Mouse (Mus musculus) MEL (cell line): ENCODE data around the gene Erf.

Experiments
- CTCF ChIP-seq, 3 experiments: IDR thresholded peaks in 2 of 3; conservative IDR thresholded peaks in 1 of 3; 2 replicates each; pipeline ENCODE4 v1.5.1; 2011 to 2012; ENCODE audit warnings: low read length in 3 of 3, low read depth in 2 of 3, mild to moderate bottlenecking in 2 of 3, improper control_type of control experiment in 1 of 3, inconsistent platforms in 1 of 3, mixed read lengths in 1 of 3, moderate library complexity in 1 of 3; ENCODE audit not compliant: control insufficient read depth in 1 of 3, insufficient read depth in 1 of 3, poor library complexity in 1 of 3, severe bottlenecking in 1 of 3
- GATA1 ChIP-seq: IDR thresholded peaks from 2 replicates; pipeline ENCODE4 v1.6.1; 2011; ENCODE audit warnings: low read depth, low read length, improper control_type of control experiment

DNA sequence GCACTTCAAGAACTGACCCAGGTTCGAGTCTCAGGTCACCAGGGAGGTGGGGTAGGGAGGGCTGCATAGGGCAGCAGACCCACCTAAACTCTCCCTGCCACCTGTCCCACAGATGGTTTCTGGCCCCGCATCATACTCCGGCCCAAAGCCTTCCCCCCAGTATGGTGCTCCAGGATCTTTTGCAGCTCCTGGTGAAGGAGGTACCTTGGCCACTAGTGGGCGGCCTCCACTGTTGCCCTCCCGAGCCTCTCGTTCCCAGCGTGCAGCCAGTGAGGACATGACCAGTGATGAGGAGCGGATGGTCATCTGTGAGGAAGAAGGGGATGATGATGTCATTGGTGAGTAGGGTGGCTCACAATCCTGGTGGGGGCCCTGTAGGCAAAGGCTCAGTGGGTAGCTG, 36.4 kb upstream of the Erf start:
- TF ChIP-seq CTCF (IDR thresholded peaks at IDR 0.05 in 2 of 3, conservative IDR thresholded peaks at IDR 0.05 in 1 of 3; ENCODE audit: control insufficient read depth in 1 of 3, insufficient read depth in 1 of 3, low read depth in 2 of 3, low read length in 3 of 3, poor library complexity in 1 of 3, severe bottlenecking in 1 of 3): no peak; a peak in 1 of 6 replicates
- no peak for TF ChIP-seq GATA1
